Mouse (Mus musculus) right cerebral cortex, postnatal 14 days (tissue): ENCODE measurements at regions not wholly inside any gene's neighbourhood (a gene's known extent, or its start where the extent isn't known, plus 50 kb on each side); places are given as distances from the start of the nearest gene placed in this dataset.

Experiments
- DNase-seq: peaks from one replicate; pipeline ENCODE4 v3.0.0; 2022

DNA sequence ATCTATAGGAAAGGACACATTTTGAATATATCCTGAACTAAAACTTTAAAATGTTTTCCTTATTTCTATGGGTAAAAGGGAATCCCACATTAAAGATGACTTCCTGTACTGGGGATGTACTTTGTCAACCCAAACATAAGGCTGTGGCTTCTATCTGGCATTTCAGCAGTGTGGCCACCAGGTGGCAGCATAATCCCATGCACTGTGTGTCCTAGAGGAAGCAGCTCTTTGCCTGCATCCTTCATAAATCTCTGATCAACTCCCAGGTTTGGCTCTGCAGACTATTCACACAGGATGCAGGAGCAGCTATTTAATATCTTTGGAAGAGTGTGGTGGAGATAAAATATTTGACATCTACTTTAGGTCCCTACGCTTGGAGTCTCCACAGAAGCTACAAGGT lies 59.1 kb downstream of the Bmp15 start:
- DNase-seq = peak; percentile 73

GRCm38 (mm10) chrX:6258523-6258922 lies 62.0 kb downstream of the Bmp15 start:
- no peak for DNase-seq

DNA sequence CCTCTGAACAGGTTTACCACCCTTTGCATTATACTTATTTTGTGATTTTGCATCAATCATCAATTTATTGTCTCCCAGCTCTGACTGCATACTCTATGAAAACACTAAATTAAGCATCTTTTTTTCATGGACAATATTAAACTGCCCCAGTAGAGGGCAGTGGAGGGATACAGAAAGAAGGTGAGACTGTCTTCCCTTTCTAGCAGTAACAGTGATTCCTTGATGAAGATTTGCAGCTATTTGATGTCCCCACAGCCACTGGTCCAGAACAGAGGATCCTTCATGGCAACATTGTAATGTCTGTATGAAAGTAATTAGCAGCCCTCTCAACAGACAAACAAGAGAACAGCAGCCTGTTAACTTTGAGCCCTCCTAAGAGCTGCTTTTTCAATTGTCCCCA lies 66.5 kb downstream of the Bmp15 start:
- DNase-seq = no peak

- no peak for DNase-seq
Observed at GRCm38 (mm10) chrX:6252873-6253272, 67.6 kb downstream of the Bmp15 start.
